Mouse (Mus musculus): ENCODE data around the gene Hcn1.

Gene Hcn1

DNA sequence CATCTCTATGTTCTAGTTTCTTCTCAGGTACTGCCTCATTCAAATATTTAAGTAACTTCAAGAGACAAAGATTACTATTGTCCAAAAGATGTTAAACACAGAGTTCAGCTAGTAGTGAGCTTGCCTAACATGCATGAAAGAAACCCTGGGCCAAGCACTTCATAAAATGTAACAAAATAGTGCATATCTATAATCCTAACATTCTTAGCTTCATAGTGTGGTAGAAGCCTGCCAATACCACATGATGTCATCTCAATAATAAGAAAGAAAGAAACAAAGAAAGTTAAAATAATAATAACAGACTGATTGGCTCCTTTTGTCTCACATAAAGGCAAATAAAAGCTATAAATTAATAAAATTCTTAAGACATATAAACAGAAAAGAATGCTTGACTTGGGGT, 103.5 kb downstream of the Hcn1 start:
- DNase-seq (ENCODE audit: low spot score) = no peak

DNA sequence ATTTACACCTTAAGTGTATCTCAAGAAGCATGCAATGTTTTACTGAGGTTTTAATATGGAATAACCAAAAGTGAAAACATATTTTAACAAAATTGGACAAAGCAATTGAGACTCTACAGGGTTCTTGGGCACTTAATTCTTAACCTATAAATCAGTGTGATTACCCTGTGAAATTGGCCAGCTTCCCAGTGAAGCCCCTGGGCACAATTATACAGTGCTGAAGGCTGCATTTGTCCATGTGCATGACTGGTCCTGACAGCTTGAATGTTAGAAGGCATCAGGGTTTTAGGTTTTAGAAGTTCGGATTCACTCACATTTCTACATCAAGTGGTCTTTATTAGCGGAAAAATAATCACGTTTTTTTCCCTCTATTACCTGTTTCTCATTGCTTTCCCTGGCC, 103.9 kb downstream of the Hcn1 start:
- no peak for DNase-seq (ENCODE audit: low spot score)

DNA sequence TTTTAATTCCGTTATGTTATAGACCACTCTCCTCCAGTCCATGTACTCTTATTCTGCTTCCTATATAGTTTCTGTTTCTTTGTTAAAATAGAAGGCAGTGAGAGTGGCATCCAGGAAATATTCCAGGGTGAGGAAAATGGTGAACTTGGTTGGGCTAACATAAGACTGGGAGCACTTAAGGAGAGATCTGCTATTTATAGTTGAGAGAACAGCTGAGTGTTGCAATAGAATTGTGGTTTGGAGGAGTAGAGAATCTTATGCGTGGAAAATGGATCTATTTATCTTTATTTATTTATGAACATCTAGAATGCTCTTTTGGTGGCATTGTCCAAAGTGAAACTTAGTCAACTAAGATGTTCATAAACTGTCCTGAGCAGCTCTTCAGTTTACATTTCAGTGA, 104.4 kb downstream of the Hcn1 start:
- no peak for DNase-seq (ENCODE audit: low spot score)

DNA sequence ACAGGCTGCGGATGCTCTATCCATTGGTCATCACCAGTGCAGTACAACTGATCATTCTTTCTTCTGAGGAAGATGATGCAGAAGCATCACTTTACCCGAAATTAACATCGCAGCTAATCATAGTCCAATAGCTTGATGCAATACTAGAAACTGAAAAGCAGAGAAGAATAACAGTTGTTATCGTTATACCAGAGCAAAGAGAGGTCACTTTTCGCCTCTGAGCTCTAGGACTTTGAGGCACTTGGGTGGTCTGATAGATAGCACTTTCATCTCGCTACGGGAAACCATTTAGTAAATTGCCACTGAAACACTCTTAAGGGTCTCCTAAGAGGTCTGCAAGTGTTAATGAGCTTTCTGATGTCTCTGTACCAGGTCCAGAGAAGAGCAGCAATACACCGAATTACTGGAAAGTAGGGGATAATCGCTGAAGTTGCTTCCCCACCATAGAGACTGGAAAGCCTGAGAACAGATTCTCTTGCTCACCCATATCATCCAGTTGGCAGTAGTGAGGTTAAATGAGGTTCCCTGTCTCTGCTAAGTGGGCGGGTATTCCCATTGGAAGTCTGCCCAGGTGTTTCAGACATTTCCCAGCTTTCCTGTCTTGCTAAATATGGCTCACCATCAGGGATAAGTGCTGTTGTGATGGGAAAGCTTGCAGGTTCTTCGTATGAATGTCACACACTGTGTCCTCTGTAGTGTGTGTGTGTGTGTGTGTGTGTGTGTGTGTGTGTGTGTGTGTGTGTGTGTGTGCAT, 105.0 kb downstream of the Hcn1 start:
- no peak for DNase-seq (ENCODE audit: low spot score)

DNA sequence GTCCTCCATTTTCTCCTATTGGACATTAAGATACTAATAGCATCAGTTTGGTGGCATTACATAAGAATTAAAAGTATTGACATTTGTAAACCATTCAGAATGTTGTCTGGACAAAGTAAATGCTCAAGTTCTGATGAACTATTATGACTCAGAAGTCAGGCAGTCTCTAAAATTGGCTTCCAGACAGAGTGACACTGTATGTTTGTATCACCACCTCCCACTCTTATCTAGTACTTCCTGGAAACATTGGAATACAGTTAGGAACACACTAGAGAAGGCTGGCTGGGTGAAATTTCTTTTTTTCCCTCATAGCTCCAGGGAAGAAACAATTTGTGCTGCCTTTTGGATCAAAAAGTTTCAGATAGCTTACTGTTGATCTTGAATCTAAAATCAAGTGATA, 108.7 kb downstream of the Hcn1 start:
- no peak for DNase-seq (ENCODE audit: low spot score)

DNA sequence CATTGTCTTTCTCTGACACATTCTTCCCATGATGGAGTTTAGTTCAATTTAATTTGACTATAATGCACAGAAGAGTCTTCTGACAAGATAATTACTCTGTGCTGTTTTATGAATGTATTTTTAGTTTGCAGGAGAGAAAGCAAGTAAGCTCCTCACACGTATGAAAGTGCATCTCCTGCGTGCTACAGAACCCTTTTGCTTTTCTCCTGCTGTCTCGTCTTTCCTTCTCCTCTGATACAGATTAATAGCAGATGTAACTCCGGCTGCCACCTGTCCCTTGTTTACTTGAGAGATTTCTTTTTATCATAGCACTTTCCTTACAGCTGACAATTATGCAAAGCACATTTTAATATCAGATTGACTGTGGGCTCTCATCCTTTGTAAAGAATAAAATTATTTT, 120.0 kb downstream of the Hcn1 start:
- DNase-seq (ENCODE audit: low spot score) = no peak

DNA sequence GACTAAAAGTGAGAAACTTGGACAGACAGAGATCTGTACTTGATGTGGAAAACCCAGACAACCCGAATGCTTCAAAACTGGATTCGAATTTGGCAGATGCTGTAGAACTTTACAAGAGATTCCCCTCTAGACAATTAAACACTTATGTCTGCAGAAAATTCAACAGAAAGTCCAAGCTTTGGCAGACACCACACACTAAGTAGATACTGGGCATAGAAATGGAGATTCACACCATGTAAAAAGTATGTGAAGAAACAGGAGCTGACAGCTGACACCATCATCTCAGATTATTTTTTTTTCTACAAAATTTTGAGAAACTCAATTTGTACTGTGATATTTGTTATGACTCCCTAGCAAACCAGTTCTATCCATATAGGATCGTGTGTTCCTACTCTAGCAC, 122.0 kb downstream of the Hcn1 start:
- no peak for DNase-seq (ENCODE audit: low spot score)

DNA sequence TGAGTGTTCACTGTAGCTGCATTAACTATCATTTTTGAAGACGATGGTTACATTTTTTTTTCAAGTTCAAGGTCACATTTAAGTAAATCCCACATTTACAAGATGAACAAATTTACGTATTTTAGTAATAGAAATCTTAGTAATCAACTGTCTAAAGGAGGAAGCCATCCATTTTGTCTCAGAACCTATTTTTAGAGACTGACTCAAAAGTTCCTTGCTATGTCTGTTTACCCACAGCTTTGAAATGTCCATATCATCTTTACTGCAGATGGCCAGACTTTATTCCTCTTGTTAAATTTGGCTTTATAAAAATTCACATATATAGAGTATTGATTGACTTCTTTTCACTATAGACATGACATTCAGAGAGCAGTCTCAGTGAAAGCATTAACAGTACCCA, 126.3 kb downstream of the Hcn1 start:
- DNase-seq (ENCODE audit: low spot score) = no peak

DNA sequence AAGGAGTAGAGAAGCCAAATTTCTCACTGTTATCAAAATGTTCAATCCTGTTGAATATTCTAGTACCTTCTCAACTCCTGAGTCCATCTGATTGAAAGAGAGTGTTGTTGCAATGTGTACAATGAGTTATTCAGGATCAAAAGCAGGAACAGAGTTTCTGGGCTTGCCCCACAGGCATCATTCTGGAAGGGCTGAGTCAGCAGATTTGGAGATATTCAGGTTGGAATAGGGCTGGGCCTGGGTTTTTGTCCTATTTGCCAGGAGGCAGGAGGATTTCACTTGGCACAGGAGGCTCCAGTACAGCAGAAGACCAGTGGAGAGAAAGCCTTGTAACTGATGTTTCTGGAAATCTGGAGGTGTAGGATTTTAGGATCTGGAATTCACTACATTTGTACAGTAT, 130.6 kb downstream of the Hcn1 start:
- no peak for DNase-seq (ENCODE audit: low spot score)

DNA sequence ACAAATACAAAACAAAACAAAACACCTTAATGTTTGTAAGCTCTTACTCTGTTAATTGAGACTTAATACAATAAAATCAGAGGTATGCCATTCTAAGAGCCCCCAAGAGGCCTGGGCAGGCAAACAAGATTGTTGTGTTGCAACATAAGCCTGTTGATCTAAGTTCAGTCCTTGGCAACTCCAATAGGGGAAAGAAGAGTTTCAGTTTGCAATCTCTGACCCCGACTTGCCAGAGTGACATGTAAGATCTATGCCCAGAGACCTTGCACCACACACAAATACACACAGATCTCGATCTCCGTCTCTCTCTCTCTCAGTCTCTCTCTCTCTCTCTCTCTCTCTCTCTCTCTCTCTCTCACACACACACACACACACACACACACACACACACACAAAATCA, 142.3 kb downstream of the Hcn1 start:
- no peak for DNase-seq (ENCODE audit: low spot score)

DNA sequence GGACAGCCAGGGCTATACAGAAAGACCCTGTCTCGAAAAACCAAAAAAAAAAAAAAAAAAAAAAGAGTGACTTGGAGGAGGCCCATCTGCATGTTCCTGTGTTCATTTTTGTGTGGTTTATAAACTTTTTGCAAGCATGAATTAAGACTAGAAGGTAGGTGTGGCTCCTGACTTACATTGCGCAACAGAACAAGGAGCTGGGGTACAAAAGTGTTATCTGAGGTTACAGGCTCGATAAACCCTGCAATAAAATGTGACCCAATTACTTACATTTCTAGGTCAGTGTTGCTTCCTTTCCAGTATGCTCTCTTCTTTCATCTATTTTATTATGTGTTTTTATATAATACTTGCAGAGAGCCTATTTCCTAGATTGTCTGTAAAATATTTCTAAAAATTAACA, 143.1 kb downstream of the Hcn1 start:
- no peak for DNase-seq (ENCODE audit: low spot score)

DNA sequence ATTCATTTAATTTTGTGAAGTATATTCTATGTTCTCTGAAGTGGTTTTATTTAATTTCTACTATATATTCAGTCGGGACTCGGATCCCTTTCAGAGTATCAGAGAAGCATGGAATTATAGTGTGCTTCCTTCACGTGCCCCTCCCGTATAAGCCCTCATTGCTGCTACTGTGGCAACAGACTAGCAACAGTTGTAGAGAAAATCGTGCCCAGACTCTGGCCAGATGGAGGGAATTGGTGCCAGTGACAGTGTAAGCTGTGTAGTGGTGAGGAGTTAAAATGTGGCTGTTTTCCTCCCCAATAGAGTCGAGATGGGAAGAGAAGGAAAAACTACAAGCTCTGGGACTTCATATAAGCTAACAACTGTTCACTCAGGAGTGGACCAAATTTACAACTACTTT, 163.4 kb downstream of the Hcn1 start:
- no peak for DNase-seq (ENCODE audit: low spot score)

DNA sequence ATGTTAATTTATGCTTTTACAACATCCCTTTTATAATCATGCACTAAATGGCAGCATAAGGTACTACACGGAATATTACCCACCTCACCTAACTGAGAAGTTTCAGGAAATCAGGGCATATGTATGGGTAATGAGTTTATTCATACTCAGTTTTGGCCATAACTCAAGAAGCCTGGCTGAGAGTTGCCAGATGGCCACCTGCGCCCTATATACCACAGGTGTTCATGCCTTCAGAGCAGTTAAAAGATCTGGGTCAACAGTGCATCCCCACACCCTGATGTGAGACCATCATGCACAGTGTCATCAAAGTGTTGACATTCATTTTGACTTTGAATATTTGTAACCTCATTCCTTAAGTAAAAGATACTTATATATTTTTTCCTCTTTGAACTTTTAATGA, 183.3 kb downstream of the Hcn1 start:
- no peak for DNase-seq (ENCODE audit: low spot score)

DNA sequence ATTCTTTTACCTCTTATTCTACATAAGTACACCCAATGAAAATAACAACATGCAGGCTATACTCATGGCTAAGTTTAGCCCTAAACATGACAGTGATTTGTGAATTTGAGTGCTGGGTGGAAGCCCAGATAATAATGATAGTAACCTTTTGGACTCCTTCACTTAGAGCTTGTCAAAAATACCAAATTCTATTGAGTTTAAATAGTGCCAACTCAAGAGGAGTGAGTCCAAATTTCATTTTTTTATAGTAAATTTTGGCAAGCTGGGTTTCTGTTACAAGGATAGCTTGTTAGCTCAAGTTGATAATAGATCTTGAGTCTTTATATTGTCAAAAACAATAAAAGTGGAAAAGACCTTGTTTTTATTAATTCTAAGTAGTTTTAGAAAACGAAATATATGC, 190.7 kb downstream of the Hcn1 start:
- DNase-seq (ENCODE audit: low spot score) = no peak

DNA sequence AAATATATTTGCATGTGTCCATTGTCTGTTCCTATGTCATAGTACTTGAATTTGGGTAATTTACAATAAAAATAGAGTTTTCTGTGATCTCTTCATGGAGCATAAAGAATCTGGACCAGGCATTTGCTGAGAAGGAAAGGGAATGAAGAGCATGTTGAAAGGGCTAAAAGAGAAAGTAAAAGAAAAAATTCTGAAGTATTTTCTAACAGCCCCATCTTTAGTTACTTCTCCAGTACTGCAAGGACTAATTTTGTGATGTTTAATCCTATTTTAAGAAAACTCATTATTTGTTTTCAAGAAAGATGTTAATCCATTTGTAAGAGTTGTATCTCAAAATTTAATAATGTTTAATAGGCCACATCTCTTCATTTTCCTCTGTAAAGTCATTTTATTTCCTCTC, 198.9 kb downstream of the Hcn1 start:
- no peak for DNase-seq (ENCODE audit: low spot score)

DNA sequence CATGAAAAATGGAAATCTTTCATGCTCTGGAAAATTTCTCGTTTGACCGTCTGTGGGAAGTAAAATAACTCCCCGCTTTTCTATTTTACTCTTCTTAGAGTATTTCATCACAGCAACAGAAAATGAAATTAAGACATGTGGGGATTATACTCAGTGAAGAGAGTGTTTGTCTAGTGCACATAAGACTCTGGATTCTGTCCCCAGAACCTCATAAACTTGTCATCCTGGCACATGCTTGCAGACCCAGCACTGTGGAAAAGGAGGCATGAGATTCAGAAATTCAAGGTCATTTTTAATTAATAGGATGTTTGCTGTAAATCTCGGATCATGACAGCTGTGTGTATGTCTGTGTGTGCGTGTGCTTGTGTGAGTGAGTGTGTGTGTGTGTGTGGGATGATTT, 225.5 kb downstream of the Hcn1 start:
- DNase-seq (ENCODE audit: low spot score) = no peak

DNA sequence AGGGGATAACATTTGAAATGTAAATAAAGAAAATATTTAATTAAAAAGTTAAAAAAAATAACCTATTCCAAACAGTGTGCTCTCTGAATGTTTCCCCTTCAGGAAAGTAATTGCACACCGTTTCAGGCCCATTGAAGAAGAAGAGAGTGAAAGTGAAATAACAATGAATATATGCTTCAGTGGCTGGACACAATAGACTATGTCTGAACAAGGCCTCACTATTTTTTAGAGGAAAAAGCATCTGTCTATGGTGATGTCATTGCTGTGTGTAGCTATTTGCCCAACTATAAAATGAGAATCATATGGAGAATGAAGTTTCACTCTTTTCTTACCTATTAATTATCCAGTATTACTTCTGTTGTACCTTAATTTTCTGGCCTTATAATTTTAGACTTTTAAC, 234.5 kb downstream of the Hcn1 start:
- DNase-seq (ENCODE audit: low spot score) = no peak

DNA sequence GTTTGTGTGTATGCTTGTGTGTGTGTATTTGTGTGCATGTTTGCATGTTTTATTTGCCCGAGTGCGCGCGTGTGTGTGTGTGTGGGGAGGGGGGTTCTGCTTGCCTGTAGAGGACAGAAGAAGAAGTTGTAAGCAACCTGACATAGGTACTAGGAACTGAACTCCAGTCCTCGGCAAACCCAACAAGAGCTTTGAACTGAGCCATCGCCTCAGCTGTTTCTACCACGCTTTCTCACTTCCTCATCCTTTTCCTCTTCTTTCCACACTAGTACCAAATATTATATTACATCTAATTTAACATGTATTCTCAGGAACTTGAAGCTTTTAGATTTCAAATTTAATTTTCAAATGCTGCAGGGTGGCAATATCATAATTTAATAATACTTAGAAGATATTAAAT, 236.1 kb downstream of the Hcn1 start:
- no peak for DNase-seq (ENCODE audit: low spot score)

DNA sequence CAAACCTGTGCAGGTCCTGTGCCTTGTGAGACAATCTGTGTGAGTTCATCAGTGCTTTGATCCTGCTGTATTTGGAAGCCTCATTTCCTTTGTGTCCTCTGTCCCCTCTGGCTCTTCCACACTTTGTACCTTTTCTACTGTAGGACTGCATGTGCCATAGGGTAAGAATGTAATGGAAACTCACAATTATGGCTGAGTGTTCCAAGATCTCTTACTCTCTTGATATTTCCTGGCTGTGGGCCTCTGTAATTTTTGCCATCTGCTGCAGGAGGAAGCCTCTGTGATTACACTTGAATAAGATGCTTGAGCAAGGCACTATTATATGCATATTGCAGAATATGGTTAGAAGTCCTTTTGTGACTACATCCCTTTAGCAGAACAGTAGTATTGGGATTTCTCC, 240.2 kb downstream of the Hcn1 start:
- no peak for DNase-seq (ENCODE audit: low spot score)

DNA sequence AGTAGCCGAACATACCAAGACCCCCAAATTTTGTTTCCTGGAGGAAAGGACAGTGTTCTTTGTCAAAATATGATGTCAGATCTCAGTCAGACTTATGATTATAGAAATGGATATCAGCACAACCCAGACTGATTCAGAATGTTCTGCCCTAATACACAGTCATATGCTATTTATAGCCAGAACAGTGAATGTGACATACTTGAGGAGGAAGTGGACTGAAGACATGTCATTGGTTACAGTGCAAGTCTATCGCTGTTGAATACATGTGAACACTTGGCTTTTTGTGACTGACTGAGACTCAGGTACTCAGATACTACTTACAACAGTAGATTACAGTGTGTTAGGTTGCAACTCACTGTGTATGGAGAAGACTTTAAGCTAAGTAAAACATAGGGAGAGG, 245.2 kb downstream of the Hcn1 start:
- DNase-seq (ENCODE audit: low spot score) = no peak

DNA sequence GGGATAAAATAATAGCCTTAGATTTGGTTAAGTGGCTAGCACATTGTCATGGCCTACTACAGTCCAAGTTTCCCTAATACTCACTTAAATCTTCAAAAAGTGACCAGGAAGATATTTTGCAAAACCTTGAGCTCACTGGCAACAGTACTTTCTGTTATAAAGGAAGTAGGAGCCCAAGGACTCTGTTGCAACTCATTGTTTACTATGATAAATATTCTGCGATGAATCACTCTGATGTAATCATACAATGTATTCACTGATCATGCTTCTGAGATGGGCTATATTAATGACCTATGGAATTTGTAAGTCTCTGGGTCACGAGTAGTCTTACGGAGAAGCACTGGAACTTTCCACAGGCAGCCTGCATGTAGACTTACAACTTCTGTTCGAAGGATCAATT, 246.6 kb downstream of the Hcn1 start:
- no peak for DNase-seq (ENCODE audit: low spot score)

DNA sequence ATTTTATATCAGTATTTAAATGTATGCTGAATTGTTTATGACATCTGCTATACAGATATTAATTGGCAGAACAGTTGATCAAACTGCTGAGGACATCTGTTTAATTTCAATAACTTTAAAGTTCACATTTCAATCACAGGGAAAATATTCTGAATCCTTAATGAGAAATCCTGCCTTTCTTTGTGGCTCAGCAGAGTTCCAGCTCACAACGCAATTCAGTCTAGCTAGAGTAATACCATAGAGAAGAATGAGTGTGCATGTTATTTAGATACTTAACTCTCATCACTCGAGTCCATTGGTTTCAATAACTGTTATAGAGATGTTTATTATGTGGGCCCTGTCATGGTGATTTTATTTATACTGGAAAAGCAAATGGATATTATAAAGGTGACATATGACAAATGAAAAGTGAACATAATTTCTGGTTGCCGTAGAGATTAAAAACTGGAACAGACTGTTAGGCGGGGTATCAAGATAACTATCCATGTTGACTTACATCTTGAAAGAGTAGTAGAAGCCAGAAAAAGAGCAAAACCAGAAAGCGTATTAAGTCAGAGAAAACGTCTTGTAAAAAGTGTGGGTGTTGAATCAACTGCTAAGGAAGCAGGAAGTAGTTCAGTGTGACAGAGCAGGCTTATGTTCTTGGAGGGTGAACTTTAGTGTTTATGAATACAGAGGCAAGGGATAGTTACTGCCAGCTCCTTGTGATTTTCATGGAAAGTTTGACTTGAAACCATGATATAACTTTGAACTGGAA, 250.0 kb downstream of the Hcn1 start:
- no peak for DNase-seq (ENCODE audit: low spot score)

DNA sequence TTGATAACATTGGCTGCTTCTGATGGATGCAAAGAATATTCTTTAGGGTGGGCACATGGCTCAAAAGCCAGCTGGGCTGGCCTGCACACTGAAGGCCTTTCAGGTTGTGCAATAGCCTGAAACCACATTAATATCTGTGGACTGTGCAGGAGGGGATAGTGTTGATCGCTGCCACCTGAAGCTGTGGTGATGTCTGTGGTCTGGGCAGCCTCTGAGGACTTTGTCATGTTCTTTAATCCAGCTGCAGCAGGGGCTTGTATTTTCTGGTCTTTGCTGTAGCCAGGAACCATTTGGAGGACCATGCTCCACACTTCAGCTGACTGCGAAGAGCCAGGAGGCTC, 250.6 kb downstream of the Hcn1 start:
- no peak for DNase-seq (ENCODE audit: low spot score)

DNA sequence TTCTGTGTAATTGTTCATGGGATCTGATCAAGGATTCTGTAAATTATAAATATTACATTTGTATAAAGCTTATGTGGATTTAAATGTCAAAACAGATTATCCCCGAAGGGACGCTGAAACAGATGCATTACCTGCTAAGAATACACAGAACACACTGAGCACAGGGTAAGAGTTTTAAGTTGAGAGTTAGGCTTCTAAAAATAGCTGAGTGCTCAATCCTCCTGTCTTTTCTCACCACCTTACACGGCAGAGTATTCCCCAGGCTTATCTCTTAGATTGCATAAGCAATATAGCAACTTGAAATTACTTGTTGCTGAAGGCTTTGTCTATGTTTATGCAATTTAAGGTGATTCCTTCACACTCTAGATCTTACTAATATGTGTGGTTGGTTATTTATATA, 256.3 kb downstream of the Hcn1 start:
- DNase-seq (ENCODE audit: low spot score) = no peak
